Mouse (Mus musculus) kidney, embryonic 14.5 days (tissue): Measurements from ENCODE around the gene Fam198a. TPM values are rescaled to one million over a fixed set of nuclear protein-coding genes. Genes with fewer than 3 reads are reported as not detected.
A peak's percentile ranks its signal among the peaks of the same experiment; 100 is the strongest.

ENCODE experiments used
- ATAC-seq: fragments of 200-750 bp; cut with Nextera tagmentation; 2 replicates; pipeline ENCODE4 v1.8.0; 2017; ENCODE audit warnings: moderate number of reproducible peaks, mild to moderate bottlenecking, moderate TSS enrichment, moderate library complexity; ENCODE audit not compliant: low FRiP score, low TSS enrichment
- H3K27ac ChIP-seq: fragments of 300-500 bp; sonication (generic); 2 replicates; pipeline ENCODE4 v1.5.1; 2014; ENCODE audit warnings: low read depth, mild to moderate bottlenecking, low read length, moderate library complexity, mixed read lengths
- H3K27me3 ChIP-seq: fragments of 300-500 bp; sonication (generic); 2 replicates; pipeline ENCODE4 v1.6.1; 2014; ENCODE audit warnings: mild to moderate bottlenecking, low read length; ENCODE audit not compliant: control insufficient read depth, insufficient read depth
- H3K36me3 ChIP-seq: fragments of 300-500 bp; sonication (generic); 2 replicates; pipeline ENCODE4 v1.6.1; 2014; ENCODE audit warnings: low read length, mixed read lengths; ENCODE audit not compliant: control insufficient read depth, insufficient read depth
- H3K4me1 ChIP-seq: fragments of 300-500 bp; sonication (generic); 2 replicates; pipeline ENCODE4 v1.6.1; 2014; ENCODE audit warnings: low read length, mixed read lengths; ENCODE audit not compliant: control insufficient read depth, insufficient read depth
- H3K4me2 ChIP-seq: fragments of 300-500 bp; sonication (generic); replicated peaks from 2 replicates; pipeline ENCODE4 v1.6.1; 2014; ENCODE audit warnings: low read depth, mild to moderate bottlenecking, low read length
- H3K4me3 ChIP-seq: fragments of 300-500 bp; sonication (generic); 2 replicates; pipeline ENCODE4 v1.5.1; 2014; ENCODE audit warnings: mild to moderate bottlenecking, low read length
- H3K9ac ChIP-seq: fragments of 300-500 bp; sonication (generic); 2 replicates; pipeline ENCODE4 v1.6.1; 2014; ENCODE audit warnings: low read depth, mild to moderate bottlenecking, low read length, moderate library complexity
- H3K9me3 ChIP-seq: fragments of 300-500 bp; sonication (generic); 2 replicates; pipeline ENCODE4 v1.6.1; 2016; ENCODE audit warnings: low read length; ENCODE audit not compliant: control insufficient read depth
- WGBS: fragments of 180-500 bp; shearing (Covaris S2); extraction: QIAGEN DNeasy Blood & Tissue Kit; methylation state at CpG from one replicate; pipeline ENCODE4 v1.1.7; 2014; 5-methylcytosine and 5-hydroxymethylcytosine counted together
- polyA plus RNA-seq: library from polyadenylated mRNA; unstranded; fragments of >200 nt; fragmentation: Nextera tagmentation; extraction: Ambion mirVana; gene quantifications from 2 replicates; pipeline ENCODE4 v1.2.1, GENCODE M21; 2014

Gene Fam198a
- polyA plus RNA-seq, 1 experiment from 2014 or later: 1.0 TPM

- ATAC-seq: peak; percentile 69
- 51% methylated on average over 21 of the region's 21 CpGs for WGBS
- no peak overlapping the region for H3K27ac ChIP-seq
Observed at GRCm38 (mm10) chr9:121937944-121938355, 12.8 kb upstream of the Fam198a start.

DNA sequence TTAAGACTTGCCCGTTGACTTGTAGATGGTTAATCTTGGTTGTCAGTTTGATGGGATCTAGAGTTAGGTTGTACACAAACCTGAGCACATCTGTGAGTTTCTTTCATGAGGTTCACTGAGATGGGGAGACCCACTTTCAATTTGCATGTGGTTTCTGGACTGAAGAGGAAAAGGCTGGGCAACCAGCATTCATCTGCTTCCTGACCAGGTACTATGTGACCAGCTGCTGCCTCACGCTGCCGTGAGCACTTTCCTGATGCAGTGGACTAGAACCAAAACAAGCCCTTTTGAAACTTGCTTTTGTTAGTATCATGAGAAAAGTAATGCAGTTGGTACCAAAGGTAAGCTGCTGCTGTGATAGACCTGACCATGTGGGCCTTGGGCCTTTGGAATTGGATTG lies 7.8 kb upstream of the Fam198a start:
- no peak for ATAC-seq
- Histone ChIP-seq H3K4me3 (no peak overlapping the region), H3K4me2 (no peak overlapping the region), H3K9ac (no peak overlapping the region), H3K27me3 (no peaks in the 10 kb centered on the region; the same call in 1 of the 2 replicates), H3K36me3 (no peaks in the 10 kb centered on the region), H3K27ac (no peak overlapping the region), H3K4me1 (no peaks in the 10 kb centered on the region), H3K9me3 (no peaks in the 10 kb centered on the region)
- WGBS: 79% methylated on average over 3 of the region's 3 CpGs

More at GRCm38 (mm10) chr9:121937944-121938355, 12.8 kb upstream of the Fam198a start:
- H3K9me3 ChIP-seq: no peaks in the 10 kb centered on the region
- no peaks in the 10 kb centered on the region; the same call in 1 of the 2 replicates for H3K27me3 ChIP-seq
- no peaks in the 10 kb centered on the region for H3K4me1 ChIP-seq
- H3K36me3 ChIP-seq: no peaks in the 10 kb centered on the region
- peak overlapping the region; percentile 42 for H3K4me3 ChIP-seq
- H3K9ac ChIP-seq: peak overlapping the region; percentile 51
- H3K4me2 ChIP-seq: peak overlapping the region; percentile 34

DNA sequence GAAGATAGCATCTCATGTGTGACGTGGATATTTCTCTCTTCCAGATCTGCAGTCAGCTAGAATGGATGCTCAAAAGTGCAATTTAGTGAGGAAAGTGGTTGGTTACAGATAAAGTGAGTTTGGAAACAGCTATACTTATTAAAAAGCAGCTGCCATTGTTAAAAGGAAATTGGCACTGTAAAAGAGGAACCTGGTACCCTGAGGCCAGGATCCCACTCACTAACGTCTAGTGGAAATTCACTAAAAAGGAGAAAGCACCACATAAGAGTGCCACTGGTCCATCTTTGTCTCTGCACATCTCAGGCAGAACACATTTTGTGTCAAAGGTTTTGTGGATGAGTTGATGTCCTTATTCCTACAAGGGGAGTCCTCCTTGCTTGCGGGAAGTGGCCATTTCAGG lies 7.2 kb upstream of the Fam198a start:
- Histone ChIP-seq H3K27ac (no peak overlapping the region), H3K4me2 (no peak overlapping the region), H3K4me1 (no peaks in the 10 kb centered on the region), H3K9ac (no peak overlapping the region), H3K9me3 (no peaks in the 10 kb centered on the region), H3K4me3 (no peak overlapping the region), H3K36me3 (no peaks in the 10 kb centered on the region), H3K27me3 (no peaks in the 10 kb centered on the region; the same call in 1 of the 2 replicates)
- ATAC-seq: no peak
- WGBS: 88% methylated on average over 3 of the region's 3 CpGs

DNA sequence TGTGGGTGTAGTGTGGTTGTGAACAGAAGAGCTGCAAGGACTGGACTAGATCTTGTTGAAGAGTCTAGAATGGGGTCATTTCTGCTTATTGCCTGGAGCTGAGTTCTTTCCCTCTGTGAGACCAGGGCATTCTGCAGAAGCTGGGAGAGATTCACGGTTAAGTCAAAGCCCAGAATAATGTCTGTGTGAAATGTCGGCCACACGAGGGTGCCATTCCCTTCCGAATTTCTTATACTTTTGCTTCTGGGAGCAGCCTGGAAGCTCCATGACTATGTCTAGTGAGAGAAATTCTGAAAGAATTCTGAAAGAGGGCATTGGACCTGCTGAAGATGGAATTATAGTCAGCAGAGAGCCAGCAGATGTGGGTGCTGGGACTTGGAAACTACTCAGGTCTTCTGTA lies 3.0 kb upstream of the Fam198a start:
- 12% methylated on average over 4 of the region's 4 CpGs for WGBS
- no peak overlapping the region for H3K27ac ChIP-seq
- no peak overlapping the region for H3K4me2 ChIP-seq
- no peak overlapping the region for H3K9ac ChIP-seq
- H3K4me3 ChIP-seq: no peak overlapping the region
- H3K27me3 ChIP-seq: no peaks in the 10 kb centered on the region; the same call in 1 of the 2 replicates
- no peaks in the 10 kb centered on the region for H3K36me3 ChIP-seq
- no peaks in the 10 kb centered on the region for H3K9me3 ChIP-seq
- H3K4me1 ChIP-seq: no peaks in the 10 kb centered on the region
- ATAC-seq: no peak

GRCm38 (mm10) chr9:121948431-121948830 lies 2.4 kb upstream of the Fam198a start:
- WGBS: 77% methylated on average over 4 of the region's 4 CpGs
- no peaks in the 10 kb centered on the region for H3K36me3 ChIP-seq
- no peaks in the 10 kb centered on the region for H3K4me1 ChIP-seq
- ATAC-seq: no peak
- no peaks in the 10 kb centered on the region for H3K9me3 ChIP-seq
- no peak overlapping the region for H3K27ac ChIP-seq
- H3K9ac ChIP-seq: no peak overlapping the region
- no peak overlapping the region for H3K4me2 ChIP-seq
- H3K4me3 ChIP-seq: no peak overlapping the region
- no peaks in the 10 kb centered on the region; the same call in 1 of the 2 replicates for H3K27me3 ChIP-seq

- WGBS: 34% methylated on average over 4 of the region's 4 CpGs
- no peak overlapping the region for H3K27ac ChIP-seq
- ATAC-seq: no peak; the same call in 1 of the 2 replicates
Observed at GRCm38 (mm10) chr9:121951114-121951423, 281 bp downstream of the Fam198a start.

GRCm38 (mm10) chr9:121952596-121952995 lies 1.8 kb downstream of the Fam198a start:
- H3K4me3 ChIP-seq: no peak overlapping the region
- no peak overlapping the region for H3K27ac ChIP-seq
- H3K36me3 ChIP-seq: no peaks in the 10 kb centered on the region
- H3K9me3 ChIP-seq: no peaks in the 10 kb centered on the region
- H3K4me1 ChIP-seq: no peaks in the 10 kb centered on the region
- H3K9ac ChIP-seq: no peak overlapping the region
- H3K4me2 ChIP-seq: no peak overlapping the region
- ATAC-seq: no peak
- H3K27me3 ChIP-seq: no peaks in the 10 kb centered on the region
- 90% methylated on average over 6 of the region's 6 CpGs for WGBS

More at GRCm38 (mm10) chr9:121951114-121951423, 281 bp downstream of the Fam198a start:
- Histone ChIP-seq H3K27me3 (no peaks in the 10 kb centered on the region; the same call in 1 of the 2 replicates), H3K4me3 (peak overlapping the region; percentile 29; the same call in 1 of the 2 replicates), H3K36me3 (no peaks in the 10 kb centered on the region), H3K9me3 (no peaks in the 10 kb centered on the region), H3K9ac (peak overlapping the region; percentile 50), H3K4me2 (peak overlapping the region; percentile 38), H3K4me1 (no peaks in the 10 kb centered on the region)

GRCm38 (mm10) chr9:121959966-121960635 lies 9.3 kb downstream of the Fam198a start:
- Histone ChIP-seq H3K27me3 (no peaks in the 10 kb centered on the region), H3K4me1 (no peaks in the 10 kb centered on the region), H3K4me3 (no peak overlapping the region), H3K9ac (no peak overlapping the region), H3K9me3 (no peaks in the 10 kb centered on the region), H3K36me3 (no peaks in the 10 kb centered on the region), H3K27ac (no peak overlapping the region), H3K4me2 (no peak overlapping the region)
- 42% methylated on average over 7 of the region's 7 CpGs for WGBS
- ATAC-seq: no peak

DNA sequence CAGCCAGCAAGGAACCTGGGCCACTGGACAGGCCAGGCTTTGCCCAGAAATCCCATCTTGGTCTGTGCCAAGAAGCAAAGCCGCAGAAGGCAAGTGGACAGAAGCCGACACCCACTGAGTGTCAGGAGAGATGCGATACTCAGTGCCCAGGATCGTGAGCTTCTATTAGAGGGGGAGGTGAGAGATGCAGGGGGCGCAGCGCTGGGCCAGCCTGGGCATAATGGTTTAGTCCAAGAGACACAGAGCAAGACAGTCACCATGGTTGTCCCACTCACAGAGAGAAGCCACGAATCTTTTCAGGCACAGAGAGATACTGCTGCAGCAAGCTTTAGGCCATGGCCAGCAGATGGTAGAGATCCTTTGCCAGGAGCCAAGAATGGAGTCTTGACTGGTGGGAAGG lies 14.2 kb downstream of the Fam198a start:
- Histone ChIP-seq H3K36me3 (no peaks in the 10 kb centered on the region), H3K4me3 (no peak overlapping the region), H3K27ac (no peak overlapping the region), H3K9me3 (no peaks in the 10 kb centered on the region), H3K27me3 (no peaks in the 10 kb centered on the region), H3K9ac (no peak overlapping the region), H3K4me1 (no peaks in the 10 kb centered on the region), H3K4me2 (no peak overlapping the region)
- ATAC-seq: no peak
- 94% methylated on average over 7 of the region's 7 CpGs for WGBS
